ENCODE assay signal across 9 mouse cellular contexts in the genomic region with DNA sequence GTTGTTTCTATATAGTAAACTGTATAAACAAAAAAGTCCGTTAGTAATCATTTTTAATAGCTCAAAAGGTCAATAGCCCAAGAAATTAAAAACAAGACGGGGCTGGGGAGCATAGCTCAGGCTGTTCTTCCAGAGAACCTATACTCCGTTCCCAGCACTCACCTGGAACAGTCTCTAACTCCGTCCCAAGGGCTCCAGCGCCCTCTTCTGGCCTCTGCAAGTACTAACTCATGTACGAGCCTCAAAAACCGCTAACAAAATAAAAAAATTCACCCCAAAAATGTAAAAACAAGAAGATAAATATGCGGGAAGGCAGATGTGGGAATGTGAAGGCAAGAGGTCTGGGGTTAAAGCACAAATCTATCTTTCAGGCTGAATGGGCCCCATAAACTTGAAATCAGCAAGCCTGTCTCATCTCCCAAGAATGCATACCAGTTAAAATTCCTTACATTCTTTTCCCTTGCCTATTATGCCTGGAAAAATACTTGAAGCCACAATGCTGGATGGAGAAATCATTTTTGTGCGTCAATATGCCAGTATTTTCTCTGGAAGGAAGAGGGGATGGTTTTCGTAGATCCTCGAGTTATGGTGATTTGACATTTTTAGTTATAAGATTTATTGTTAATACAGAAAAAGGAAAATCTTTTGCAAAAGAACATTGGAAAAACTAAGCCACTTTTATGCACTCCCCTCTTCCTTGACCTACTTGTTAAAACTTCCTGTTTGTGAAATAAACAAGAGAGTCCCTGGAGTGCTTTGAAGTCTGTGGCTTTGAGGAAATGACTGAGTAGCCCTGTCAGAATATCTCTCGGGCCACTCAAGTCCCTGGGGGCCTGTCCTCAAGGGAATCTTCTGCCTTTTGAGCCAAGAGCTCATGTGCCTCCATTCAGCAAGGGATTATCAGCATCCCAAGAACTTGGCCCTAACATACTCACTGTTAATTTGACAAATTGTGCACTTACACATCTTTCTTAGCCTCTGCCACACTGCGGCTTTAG.
A peak's percentile ranks its signal among the peaks of the same experiment; 100 is the strongest.
DNase-seq lines count a peak whose midpoint lies in the region; ATAC-seq and TF ChIP-seq lines count a peak whose summit lies in the region.
"Had no signal": no experiment of that assay in that cellular context is flagged by ENCODE, and none has a peak within 500 bp of the region (broad histone marks: within the 10 kb centered on the region; RNA-seq: fewer than 3 reads in every experiment).

No protein-coding gene starts in this region.

- no peaks in the 10 kb centered on the region for H3K27me3 ChIP-seq in Patski
- H3K27me3 ChIP-seq in heart, embryonic 10.5 days (ENCODE audit: insufficient read depth, poor library complexity, severe bottlenecking), result no peaks in the 10 kb centered on the region
- no peaks in the 10 kb centered on the region for H3K27me3 ChIP-seq in limb, embryonic 14.5 days (ENCODE audit: control insufficient read depth, insufficient read depth, low read length)
- no peaks in the 10 kb centered on the region for H3K27me3 ChIP-seq in forebrain, postnatal 0 days (ENCODE audit: insufficient read depth, low read length)

- in situ Hi-C loops in Patski (cut with MboI; ENCODE audit: low pct_unique_long_range_greater_than_20kb), result loop anchor here (10.0 kb wide), 1 partner anchor 139 kb away; no protein-coding TSS in a partner anchor

- ATAC-seq in Patski, result peak; percentile 74
- ATAC-seq in limb, embryonic 14.5 days (ENCODE audit: low FRiP score, low read depth), result no peak
- ATAC-seq in megakaryocyte-erythroid progenitor cell, adult 5-6 weeks (replicated peaks; ENCODE audit: low FRiP score, low TSS enrichment, poor library complexity, severe bottlenecking), result no peak
- ATAC-seq in forebrain, postnatal 0 days, result no peak

- H3K4me3 ChIP-seq in heart, embryonic 10.5 days, result no peak overlapping the region
- H3K4me3 ChIP-seq in limb, embryonic 14.5 days (replicated peaks; ENCODE audit: low read length), result no peak overlapping the region
- no peak overlapping the region for H3K4me3 ChIP-seq in forebrain, postnatal 0 days (ENCODE audit: low read depth, low read length)

- no peaks in the 10 kb centered on the region for H3K9me3 ChIP-seq in heart, embryonic 10.5 days
- H3K9me3 ChIP-seq in limb, embryonic 14.5 days (ENCODE audit: control insufficient read depth, low read length), result peaks cover 3% of the 10 kb centered on the region; the same call in 1 of the 2 replicates
- H3K9me3 ChIP-seq in forebrain, postnatal 0 days (ENCODE audit: low read length), result no peaks in the 10 kb centered on the region

- TF ChIP-seq POLR2A in limb, embryonic 14.5 days (IDR thresholded peaks at IDR 0.05; ENCODE audit: borderline replicate concordance, extremely low read depth, insufficient read depth, insufficient read length), result no peak

- H3K36me3 ChIP-seq in heart, embryonic 10.5 days, result no peaks in the 10 kb centered on the region
- H3K36me3 ChIP-seq in limb, embryonic 14.5 days (ENCODE audit: control insufficient read depth, insufficient read depth, low read length), result no peaks in the 10 kb centered on the region
- H3K36me3 ChIP-seq in forebrain, postnatal 0 days (ENCODE audit: insufficient read depth), result no peaks in the 10 kb centered on the region

- H3K4me1 ChIP-seq in heart, embryonic 10.5 days, result peaks cover 4% of the 10 kb centered on the region; the same call in 1 of the 2 replicates
- H3K4me1 ChIP-seq in limb, embryonic 14.5 days (ENCODE audit: control insufficient read depth, insufficient read depth, low read length), result peaks cover 8% of the 10 kb centered on the region; the same call in 1 of the 2 replicates
- H3K4me1 ChIP-seq in forebrain, postnatal 0 days (ENCODE audit: insufficient read depth), result no peaks in the 10 kb centered on the region

- no peak overlapping the region for H3K4me2 ChIP-seq in limb, embryonic 14.5 days (replicated peaks; ENCODE audit: low read depth, low read length, severe bottlenecking)
- no peak overlapping the region for H3K4me2 ChIP-seq in forebrain, postnatal 0 days (ENCODE audit: low read depth)

- POLR2A ChIA-PET in Patski (lab: Charles Lee), result no interaction called here

- no peak overlapping the region for H3K9ac ChIP-seq in limb, embryonic 14.5 days (ENCODE audit: low read depth, low read length, severe bottlenecking)
- no peak overlapping the region for H3K9ac ChIP-seq in forebrain, postnatal 0 days

- peak; percentile 7 to 16 for DNase-seq in cerebellum, postnatal 10 days
- no peak for DNase-seq in cerebellum, adult 11 months
- peak; percentile 47 for DNase-seq in Patski (ENCODE audit: low read depth, low spot score)
- DNase-seq in heart, embryonic 10.5 days (ENCODE audit: low spot score), result peak; percentile 45
- peak; percentile 24 for DNase-seq in limb, embryonic 14.5 days (ENCODE audit: low spot score)
- no peak for DNase-seq in left cerebral cortex, postnatal 36 days (ENCODE audit: low spot score in 2 of 2)
- no peak for DNase-seq in forebrain, postnatal 0 days
- DNase-seq: thymus, postnatal 4 days had no signal

- CTCF ChIA-PET in Patski (lab: Charles Lee), result interaction anchor here (1.0 to 1.5 kb wide), 2 partner anchors 12 to 147 kb away, joined by 3 to 4 read pairs; no protein-coding TSS in a partner anchor

- TF ChIP-seq CTCF in Patski (IDR thresholded peaks at IDR 0.05), result peak; percentile 60
- TF ChIP-seq CTCF in forebrain, postnatal 0 days (IDR thresholded peaks at IDR 0.05; ENCODE audit: low read depth), result no peak

- WGBS in heart, embryonic 10.5 days, result 72% methylated on average over 13 of the region's 13 CpGs
- 65% methylated on average over 13 of the region's 13 CpGs for WGBS in limb, embryonic 14.5 days
- WGBS in forebrain, postnatal 0 days, result 81% methylated on average over 13 of the region's 13 CpGs

- intact Hi-C loops in left cerebral cortex, postnatal 36 days (cut with DNase I), result no loop called here

- no peak overlapping the region for H3K27ac ChIP-seq in heart, embryonic 10.5 days
- H3K27ac ChIP-seq in limb, embryonic 14.5 days (replicated peaks; ENCODE audit: low read depth, low read length), result no peak overlapping the region
- no peak overlapping the region for H3K27ac ChIP-seq in forebrain, postnatal 0 days (ENCODE audit: low read depth, low read length)

Comparison
In these comparisons a context has a peak if more than half of its experiments do, and no peak if none do; other contexts are left out.
1. DNase-seq: peak in cerebellum, postnatal 10 days (2 of 2), Patski (single experiment), heart, embryonic 10.5 days (single experiment) and limb, embryonic 14.5 days (single experiment); none in cerebellum, adult 11 months (single experiment), left cerebral cortex, postnatal 36 days (0 of 2) and forebrain, postnatal 0 days (single experiment).